Mouse (Mus musculus): ENCODE results near the gene Mob3a.
"Not testable (repeated sequence)": the region's sequence is repeated elsewhere in the genome, so short reads cannot be mapped to it uniquely, and the experiment has no call there.

Mob3a gene

DNA sequence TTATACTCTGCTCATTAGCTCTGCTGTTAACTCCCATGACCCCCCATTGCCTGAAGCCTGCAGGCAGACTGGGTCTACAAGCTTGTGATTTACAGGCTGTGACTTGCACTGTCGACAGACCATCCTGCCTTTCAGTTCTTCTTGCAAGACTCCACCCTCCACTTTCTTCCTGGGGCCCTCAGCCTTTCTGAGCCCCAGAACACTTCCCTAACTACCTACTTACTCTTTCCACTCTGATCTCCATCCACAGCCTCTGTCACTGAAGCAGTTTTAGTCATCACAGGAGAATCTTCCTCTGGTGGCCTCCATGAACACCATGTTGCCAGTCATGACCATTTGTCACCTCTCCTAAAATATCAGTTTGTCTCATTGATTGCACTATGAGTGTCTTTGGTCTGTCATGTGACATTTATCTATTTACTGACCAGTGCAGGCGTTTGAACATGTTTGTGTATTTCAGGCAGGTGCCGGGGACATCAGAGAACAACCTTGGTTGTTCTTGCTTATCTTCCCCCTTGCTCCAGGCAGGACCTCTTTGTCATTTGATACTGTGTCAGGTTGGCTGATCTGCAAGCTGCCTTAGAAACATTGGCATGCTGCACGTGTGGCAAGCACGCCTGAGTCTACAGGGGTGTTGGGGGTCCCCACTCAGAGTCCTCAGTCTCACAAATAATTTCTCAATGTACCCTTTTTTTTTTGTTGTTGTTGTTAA lies 38.1 kb downstream of the Mob3a start:
- no peak for DNase-seq (ENCODE audit: low spot score)

DNA sequence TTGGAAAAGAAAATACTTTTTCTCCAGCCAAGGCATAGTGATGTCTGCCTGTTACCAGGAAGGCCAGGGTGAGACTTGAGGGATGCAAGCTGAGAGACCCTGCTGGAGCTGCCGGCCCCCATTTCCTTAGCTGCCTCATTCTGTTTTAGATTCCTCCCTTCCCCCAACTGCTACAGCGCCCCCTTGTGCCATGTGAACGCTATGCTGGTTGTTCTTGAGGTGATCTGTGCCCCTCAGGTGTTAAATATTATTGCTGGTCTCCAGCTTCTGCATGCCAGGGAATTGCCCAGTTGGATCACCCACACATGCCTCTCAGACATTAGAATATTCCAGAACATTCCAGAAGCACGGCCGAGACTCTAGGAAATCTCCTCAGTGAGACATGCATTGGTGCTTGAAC lies 40.6 kb downstream of the Mob3a start:
- peak; percentile 65 for DNase-seq (ENCODE audit: low spot score)

DNA sequence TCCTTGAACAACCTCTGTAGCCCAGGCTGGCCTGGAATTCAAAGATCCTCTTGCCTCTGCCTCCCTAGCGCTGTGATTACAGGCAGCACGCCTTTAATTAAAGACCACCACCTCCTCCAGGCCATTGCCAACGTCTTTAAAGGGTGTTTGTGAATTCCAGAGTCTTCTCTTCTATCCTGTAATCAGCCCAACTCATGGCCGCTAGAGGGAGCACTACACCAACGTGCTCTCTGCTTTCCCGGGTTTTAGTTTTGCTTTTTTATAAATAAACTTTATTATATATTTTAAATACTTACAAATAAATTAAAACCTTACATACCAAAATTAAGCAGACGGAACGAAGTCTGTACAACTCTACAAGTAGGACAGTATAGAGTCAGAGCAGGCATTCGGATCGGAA lies 42.6 kb downstream of the Mob3a start:
- DNase-seq (ENCODE audit: low spot score) = peak; percentile 72

DNA sequence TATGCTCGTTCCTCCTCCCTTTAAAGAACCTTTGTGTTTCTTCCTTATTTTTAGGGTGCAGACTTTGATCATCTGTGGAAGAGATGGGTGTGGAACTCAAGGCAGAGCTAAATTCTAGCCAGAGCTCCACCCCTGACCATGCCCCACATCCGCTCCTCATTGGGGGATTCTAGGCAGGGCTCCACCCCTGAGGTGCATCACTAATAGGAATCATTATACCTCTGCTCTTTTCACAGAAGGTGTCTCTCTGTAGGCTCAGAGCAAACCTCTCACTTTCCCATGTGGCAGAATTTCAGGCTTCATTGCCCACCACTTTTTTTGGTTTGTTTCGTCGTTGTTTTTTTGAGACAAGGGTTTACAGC lies 43.0 kb downstream of the Mob3a start:
- peak; percentile 54 for DNase-seq (ENCODE audit: low spot score)

DNA sequence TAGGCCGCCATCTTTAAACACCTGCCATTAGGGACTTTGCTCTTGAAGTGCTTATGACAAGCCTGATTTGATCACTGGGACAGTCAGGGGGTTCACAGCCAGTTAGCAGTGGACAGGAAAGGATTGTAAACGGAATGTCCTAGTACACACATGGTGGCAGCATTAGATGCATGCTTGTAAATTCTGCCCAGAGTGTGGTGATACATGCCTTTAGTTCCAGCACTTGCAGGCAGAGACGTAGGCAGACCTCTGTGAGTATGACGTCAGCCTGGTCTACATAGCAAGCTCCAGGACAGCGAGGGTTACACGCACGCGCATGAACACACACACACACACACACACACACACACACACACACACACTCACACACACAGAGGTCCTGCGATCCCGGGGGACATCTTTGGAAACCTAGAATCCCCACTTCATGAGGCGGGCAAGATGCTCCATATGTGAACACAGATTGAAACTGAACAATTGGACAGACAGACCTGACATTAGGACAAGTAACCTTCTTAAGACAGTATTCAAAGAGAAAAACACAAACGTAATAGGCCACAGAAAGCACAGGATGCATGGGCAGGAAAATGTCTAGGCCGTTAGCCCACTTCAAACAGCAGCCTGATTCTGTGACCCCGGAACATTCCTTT lies 43.5 kb downstream of the Mob3a start:
- no peak for DNase-seq (ENCODE audit: low spot score)

DNA sequence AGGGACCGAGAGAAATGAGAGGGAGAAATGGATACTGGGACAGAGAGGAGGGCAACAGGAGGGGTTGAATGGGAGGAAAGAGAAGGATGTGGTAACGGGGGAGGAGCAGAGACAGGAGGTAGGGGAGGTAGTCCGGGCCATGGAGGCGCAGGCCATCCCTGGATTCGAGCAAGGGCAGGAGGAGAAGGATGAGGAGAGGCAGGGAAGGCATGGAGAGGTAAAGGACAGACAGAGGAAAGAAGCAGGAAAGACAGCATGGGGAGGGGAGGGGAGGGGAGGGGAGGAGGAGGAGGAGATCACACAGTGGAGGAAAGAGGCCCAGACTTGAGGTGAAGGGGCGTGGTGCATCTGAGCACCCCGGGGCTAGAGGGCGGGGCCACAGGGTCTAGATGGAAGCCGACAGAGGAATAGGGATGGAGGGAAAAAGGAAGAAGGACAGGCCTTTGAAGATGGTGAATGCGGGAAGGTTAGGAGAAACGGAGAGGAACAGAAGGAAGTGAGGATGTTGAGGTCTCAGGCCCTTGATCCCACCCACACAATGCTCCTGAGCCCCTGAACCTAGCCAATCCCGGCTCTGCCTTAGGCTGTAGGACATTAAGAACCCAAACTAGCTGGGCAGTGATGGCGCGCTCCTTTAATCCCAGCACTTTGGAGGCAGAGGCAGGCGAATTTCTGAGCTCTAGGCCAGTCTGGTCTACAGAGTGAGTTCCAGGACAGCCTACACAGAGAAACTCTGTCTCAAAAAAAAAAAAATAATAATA lies 44.7 kb downstream of the Mob3a start, which contains the start of gene Btbd2:
TSS of gene Btbd2 (minus strand) at position 209 of the 761 bp plus-strand sequence.
- DNase-seq (ENCODE audit: low spot score) = no peak

DNA sequence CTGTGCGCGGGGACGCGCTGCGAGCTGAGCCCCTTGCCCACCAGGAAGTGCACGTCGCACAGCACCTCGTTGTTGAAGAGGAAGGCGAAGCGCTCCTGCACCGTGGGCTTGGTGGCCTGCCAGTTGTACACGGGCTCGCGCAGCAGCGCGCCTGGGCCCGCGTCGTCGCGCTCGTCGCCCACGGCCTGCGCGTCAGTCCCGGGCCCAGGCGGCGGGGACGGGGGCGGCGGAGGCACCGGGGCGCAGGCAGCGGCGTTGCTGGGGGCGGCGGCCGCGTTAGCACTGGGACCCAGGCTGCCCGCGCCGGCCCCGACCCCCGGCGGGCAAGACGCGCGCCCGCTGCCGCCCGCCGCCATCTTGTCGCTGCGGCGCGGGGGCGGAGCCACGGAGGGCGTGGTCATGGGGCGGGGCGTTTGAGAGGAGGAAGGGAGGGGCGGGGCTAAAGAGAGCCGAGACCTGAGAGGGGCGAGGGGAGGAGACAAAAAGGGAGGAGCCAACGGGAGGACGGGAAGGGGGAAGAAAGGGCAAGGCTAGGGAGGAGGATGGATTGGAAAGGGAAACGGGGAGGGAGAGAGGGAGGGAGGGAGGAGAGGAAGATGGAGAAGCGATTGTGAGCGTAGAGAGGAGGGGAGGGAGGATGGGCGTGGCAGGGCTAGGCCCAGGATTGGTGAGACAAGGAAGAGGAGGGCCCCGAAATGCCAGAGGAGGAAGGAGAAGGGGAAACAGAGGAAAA lies 45.5 kb downstream of the Mob3a start:
- peak; percentile 94 for DNase-seq (ENCODE audit: low spot score)

DNA sequence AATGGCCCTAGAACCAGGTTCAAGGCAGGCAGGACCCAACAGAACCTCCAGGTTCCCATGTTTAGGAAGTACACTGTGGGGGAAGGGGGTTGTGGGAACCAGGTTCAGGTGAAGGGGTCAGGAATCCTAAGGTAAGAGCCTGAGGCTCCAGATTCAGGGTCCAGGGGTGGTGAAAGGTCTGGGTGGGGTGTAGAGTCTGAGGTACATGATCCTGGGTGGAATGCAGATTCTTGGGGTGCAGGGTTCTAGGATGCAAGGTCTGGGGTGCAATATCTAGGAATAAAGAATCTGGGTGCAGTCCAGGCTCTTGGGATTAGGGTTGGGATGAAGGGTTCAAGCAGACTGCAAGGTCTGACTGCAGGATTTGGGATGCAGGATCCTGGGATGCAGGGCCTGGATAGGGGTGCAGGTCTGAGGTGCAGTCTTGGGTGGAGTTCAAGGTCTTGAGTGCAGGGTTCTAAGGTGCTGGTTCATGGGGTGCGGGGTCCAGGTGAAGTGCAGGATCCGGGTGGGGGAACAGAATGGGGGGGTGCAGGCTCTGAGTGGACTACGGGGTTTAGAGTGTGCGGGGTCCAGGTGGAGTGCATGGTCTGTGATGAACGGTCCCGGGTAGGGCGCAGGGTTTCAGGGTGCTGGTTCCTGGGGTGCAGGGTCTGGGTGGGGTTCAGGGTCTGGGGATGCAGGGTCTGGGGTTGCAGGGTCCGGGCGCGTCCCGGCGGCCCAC lies 46.2 kb downstream of the Mob3a start:
- DNase-seq (ENCODE audit: low spot score) = no peak

DNA sequence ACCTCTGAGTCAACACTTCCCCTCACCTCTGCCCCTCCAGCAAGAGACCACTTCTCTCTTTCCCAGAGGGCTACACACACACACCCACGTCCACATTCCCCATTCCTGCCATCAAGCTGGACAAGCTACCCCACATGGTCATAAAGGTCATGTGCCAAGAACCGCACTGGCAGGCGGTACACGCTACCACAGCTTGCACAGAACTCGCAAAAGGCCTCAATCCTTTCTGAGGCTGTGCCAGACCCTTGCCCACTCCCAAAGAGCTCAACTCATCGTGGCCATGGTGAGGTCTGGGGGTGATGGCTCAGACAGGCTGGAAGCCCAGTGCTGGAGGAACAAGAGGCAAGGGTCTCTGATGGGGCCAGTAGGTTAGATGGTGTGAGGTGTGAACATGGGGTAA lies 46.9 kb downstream of the Mob3a start:
- no peak for DNase-seq (ENCODE audit: low spot score)

DNA sequence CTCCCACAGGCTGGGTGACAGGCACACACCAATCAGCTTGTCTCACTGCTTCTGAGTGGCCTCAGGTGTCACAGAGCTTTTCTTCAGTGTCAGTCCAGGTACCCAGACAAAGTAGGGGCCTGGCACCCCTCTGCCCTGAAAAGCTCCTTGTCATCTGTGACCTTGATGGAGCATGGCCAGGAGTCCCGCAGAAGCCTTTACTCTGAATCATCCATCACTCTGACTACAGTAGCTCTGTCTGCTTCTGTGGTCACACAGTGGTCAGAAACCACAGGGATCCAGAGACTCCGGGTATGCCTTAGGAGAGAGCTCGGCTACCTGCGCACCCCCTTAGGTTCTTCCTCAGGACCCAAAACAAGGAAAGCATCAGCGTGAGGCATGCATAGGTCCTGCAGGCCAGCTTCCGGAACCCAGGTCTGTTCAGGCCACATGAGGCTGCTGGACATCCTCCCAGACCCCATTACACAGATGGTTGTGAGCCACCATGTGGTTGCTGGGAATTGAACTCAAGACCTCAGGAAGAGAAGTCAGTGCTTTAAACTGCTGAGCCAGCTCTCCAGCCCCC lies 48.5 kb downstream of the Mob3a start:
- no peak for DNase-seq (ENCODE audit: low spot score)

DNA sequence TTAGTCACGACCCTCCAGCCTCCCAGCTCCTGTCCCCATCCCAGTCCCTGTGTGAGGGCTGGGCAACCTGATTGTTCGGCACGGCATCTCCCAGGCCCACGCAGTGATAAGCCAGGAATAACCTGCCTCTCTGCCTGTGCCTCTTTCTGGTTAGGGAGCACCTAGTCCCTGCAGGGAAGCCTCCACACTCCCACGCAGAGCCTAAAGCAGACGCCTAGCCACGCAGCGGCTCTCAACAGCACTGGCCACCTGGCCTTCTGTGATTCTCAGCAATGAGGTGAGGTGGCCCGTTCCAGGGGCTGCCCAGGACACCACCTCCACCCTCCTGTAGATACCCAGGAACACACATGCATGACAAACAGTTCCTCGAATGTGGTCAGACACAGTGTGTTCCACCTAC lies 51.4 kb downstream of the Mob3a start:
- no peak for DNase-seq (ENCODE audit: low spot score)

DNA sequence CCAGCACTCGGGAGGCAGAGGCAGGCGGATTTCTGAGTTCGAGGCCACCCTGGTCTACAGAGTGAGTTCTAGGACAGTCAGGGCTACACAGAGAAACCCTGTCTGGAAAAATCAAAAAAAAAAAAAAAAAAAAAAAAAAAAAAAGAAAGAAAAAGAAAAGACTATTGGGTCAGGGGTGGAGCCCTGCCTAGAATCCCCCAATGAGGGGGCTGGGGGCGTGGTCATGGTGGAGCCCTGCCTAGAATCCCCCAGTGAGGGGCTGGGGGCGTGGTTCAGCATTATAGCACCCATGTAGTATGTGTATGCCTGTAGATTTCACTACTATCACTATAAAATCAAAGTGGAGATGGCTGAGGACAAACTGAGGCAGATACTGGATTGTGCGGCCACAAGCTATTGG lies 51.9 kb downstream of the Mob3a start:
- DNase-seq (ENCODE audit: low spot score) = not testable (repeated sequence)

DNA sequence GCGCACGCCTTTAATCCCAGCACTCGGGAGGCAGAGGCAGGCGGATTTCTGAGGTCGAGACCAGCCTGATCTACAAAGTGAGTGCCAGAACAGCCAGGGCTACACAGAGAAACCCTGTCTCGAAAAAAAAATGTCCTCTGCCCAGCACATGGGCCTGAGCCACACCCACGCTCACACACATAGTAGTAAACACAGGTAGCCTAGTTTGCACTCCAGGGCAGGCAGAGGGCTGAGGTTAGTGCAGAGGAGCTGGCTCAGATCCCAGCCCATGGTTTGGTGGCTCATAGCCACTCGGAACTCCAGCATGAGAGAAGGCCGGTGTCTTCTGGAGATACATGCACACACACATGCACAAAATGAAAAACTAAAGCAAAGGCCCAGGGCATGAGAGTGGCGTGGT lies 54.8 kb downstream of the Mob3a start:
- DNase-seq (ENCODE audit: low spot score) = no peak

DNA sequence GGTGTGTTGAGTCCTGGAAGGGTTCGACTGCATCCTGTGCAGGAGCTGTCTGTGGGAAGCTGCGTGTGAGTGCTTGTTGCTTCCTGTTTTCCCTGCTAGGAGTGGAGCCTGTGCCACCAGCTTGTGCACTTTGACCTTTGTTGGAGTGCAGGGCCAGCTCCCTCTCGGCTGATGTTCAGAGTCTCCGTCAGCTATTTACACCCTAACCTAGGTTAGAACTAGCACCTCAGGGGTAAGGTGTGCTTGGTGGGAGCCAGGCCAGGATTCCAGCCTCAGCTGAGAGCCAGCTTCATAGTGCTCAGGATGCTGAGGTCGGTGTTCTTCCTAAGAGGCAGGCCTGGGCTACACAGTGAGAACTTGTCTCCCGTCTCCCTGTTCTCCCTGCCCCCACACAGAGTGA lies 66.4 kb downstream of the Mob3a start:
- DNase-seq (ENCODE audit: low spot score) = no peak
